Mouse (Mus musculus) layer of hippocampus, adult 9-10 months (tissue): ENCODE data around the gene Polr2e.

Experiments
- DNase-seq: peaks from one replicate; pipeline ENCODE4 v3.0.0; 2022; ENCODE audit warnings: low spot score

Polr2e gene

GRCm38 (mm10) chr10:80033511-80034391 lies 5.8 kb downstream of the Polr2e start:
- DNase-seq: no peak

DNA sequence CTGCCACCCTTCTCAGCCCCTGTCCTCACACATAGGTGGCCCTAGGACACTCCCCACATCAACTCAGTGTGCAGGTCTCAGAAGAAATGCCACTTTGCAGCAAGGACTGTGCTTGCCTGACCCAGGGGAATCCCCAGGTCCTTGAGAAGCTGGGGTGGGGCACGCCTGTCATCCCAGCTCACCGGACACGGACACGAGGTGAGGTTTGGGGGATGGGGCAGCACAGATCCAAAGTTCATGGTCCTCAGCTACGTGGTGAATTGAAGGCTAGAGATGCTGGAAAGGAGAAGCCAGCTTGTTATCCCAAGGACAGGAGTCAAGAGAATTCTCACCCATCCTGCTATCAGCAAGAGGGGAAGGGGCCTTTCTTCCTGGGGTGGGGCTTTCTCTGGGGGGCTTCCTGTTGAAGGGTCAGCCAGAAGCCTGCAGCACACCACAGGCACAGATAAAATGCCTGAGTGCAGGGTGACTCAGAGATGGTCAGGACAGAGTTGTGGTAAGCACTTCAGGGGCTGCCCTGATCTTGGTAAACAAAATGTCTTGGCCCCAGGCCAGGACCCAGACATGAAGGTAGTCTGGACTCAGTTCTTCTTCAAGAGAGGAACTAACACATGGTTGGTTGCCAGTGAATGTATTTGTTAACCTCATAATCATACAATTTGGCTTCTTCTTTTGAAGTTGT lies 6.7 kb downstream of the Polr2e start:
- no peak for DNase-seq

GRCm38 (mm10) chr10:80030736-80031135 lies 8.9 kb downstream of the Polr2e start:
- no peak for DNase-seq

DNA sequence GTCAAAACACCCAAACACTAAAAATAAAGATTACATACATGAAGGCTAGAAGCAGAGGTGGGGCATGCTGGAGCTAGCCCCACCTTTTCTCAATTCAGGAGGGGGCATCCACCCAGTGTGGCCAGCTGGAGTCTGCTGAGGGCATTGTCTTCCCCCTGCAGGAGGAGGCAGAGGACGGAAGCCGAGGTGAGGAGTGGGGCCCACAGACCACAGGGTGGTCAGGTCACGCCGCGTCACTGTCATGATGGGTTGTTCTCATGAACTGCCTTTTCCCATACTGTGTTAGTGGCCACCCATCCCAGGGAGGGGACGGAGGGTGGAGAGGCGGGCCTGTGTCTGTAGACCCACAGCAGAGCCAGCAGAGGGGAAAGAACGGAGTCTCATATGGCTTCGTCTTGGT lies 9.4 kb downstream of the Polr2e start:
- DNase-seq: no peak

GRCm38 (mm10) chr10:80028521-80028846 lies 11.1 kb downstream of the Polr2e start:
- DNase-seq: no peak

- no peak for DNase-seq
Measured at GRCm38 (mm10) chr10:80027681-80028520, 11.7 kb downstream of the Polr2e start.

- DNase-seq: no peak
Measured at GRCm38 (mm10) chr10:80025889-80026288, 13.7 kb downstream of the Polr2e start.

DNA sequence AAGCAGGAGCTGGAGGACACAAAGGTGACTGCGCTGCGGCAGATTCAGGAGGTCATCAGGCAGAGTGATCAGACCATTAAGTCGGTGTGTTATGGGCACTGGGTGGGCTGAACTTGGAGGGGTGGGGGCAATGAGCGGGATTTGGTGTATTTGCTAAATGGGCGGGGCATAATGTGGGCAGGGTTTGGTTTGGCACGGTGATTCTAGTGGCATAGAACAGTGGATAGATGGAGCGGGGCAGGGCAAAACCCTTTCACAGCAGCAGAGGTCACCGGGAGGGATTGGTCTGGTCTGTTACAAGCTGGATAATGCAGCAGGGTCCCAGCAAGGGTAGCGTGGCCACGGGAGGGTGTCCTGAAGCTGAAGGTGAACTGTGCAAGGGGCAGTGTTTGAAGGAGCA lies 14.1 kb downstream of the Polr2e start:
- DNase-seq: no peak

DNA sequence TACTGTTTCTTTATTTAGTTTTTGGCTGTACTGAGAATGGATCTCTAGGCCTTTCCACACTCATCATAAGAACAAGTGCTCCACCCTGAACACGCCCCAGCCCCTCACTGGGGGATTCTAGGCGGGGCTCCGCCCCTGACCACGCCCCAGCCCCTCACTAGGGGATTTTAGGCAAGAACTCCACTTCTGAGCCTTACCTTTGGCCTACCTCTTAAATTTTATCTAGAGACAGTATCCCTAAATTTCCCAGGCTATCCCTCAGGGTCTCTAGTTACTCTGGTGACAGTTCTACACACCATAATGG lies 14.6 kb downstream of the Polr2e start:
- DNase-seq: no peak

DNA sequence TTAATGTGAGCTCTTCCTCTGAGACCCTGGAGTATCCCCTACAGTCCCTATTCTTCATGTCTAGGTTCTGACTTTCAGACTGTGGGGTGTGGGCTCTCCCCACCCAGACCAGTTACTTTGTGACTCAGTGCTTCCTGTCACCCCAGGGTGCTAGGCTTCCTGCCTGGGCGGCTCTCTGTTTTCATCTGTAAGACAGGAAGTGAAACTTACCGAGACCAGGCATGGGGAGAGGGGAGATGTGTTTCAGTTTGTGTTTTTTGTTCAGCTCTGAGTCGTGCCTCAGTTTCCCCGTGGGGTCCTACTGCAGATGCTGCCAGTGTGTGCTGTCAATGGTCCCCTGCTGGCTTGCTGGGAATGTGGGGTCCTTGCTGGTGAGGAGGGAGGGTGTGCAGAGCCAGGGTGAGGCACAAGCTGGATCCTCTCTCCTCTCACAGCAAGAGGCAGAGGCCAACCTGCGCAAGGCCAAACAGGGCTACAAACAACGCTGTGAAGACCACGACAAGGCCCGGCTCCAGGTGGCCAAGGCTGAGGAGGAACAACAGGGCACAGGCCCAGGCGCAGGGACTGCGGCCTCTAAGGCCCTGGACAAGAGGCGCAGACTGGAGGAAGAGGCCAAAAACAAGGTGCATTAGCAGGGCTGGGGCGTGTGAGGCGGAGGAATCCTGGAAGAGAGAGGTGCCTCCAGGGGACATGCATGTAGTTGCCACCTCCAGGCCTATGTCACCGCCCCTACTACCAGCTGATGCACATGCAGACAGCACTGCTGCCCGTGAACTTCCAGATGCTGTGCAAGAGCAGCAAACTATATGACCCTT lies 15.2 kb downstream of the Polr2e start:
- no peak for DNase-seq

- no peak for DNase-seq
Measured at GRCm38 (mm10) chr10:80023758-80024157, 15.8 kb downstream of the Polr2e start.

- no peak for DNase-seq
Measured at GRCm38 (mm10) chr10:80022806-80023205, 16.8 kb downstream of the Polr2e start.

- no peak for DNase-seq
Measured at GRCm38 (mm10) chr10:80022164-80022563, 17.4 kb downstream of the Polr2e start.

DNA sequence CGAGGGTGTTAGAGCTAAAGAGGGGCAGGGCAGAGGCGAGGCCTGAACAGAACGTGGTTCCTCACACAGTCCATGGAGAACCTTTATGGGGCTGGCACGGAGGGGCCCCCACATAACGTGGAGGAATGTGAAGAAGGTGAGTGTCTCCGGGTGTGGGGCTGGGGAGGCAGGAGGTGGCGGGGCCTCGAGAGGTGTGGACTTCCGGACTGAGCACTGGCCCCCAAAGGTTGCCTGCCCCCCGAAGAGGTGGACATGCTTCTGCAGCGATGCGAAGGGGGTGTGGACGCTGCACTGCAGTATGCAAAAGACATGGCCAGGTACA lies 18.3 kb downstream of the Polr2e start:
- DNase-seq: no peak

DNA sequence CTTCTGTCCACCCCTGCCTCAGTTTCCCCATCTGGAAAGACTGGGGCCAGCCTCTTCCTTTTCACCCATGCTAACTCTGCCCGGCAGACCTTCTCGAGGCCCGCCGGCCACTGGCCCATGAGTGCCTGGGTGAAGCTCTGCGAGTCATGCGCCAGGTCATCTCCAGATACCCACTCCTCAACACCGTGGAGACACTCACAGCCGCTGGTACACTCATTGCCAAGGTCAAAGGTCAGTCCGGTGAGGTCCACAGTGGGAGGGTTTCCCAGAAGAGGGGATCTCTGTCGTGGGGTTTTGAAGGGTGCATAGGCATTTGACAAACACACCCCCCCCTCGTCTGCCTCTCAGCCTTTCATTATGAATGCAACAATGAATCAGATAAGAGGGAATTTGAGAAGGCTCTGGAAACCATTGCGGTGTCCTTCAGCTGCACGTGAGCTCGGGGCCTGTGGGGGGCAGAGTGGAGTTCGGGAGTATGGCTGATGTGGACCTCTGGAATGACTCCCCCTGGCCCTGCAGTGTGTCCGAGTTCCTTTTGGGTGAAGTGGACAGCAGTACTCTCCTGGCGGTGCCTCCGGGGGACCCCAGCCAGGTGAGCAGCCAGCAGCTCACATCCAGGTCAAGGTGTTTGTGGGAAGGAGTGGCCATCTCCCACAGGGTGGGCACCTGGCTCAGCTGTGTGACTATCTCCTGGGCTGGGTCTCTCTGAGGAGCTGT lies 18.8 kb downstream of the Polr2e start:
- DNase-seq: no peak

- no peak for DNase-seq
Measured at GRCm38 (mm10) chr10:80020191-80020590, 19.4 kb downstream of the Polr2e start.

DNA sequence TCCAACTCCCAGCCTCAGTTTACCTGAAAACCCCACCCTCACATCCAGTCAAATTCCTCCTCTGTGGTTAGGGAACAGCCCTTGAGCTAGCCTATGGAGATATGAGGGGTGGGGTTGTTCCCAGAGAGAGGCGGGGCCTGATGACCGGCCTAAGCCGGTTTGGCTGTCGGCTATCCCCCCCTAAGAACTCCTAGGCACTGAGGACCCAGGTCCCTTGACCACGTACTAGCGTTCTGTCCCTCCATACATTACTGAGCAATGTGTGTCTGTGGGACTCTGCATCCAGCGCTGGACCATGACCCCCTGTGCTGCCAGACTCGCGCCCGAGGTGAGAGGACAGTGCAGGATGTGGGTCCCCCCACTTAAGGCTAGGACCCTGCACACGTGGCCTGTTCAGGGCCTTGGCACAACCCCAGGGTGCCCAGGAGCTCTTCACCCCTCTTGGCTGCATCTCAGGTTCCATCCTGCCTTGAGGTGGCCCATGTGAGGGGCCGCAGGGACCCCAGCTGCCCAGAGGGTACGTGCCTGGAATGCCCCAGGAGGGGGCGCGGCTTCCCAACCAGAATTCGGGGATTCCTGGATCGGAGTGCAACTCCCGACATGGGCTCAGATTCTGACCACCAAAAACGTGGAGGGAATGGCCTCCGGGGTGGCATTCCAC lies 20.0 kb downstream of the Polr2e start:
- no peak for DNase-seq

- no peak for DNase-seq
Measured at GRCm38 (mm10) chr10:80018739-80019297, 20.8 kb downstream of the Polr2e start.

DNA sequence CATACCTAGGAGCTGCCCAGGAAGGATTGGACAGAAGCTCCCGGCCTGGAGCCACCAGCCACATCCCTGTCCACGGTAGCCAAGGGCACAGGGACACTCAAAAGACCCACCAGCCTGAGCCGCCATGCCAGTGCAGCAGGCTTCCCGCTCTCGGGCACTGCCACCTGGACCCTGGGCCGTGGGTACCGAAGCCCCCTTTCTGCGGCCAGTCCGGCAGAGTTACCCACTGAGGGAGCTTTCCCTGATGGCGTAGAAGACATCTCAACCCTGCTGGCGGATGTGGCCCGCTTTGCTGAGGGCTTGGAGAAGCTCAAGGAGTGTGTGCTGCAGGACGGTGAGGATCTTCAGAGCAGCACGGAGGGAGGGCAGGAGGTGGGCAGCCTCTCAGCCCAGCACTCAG lies 21.8 kb downstream of the Polr2e start:
- DNase-seq: no peak

DNA sequence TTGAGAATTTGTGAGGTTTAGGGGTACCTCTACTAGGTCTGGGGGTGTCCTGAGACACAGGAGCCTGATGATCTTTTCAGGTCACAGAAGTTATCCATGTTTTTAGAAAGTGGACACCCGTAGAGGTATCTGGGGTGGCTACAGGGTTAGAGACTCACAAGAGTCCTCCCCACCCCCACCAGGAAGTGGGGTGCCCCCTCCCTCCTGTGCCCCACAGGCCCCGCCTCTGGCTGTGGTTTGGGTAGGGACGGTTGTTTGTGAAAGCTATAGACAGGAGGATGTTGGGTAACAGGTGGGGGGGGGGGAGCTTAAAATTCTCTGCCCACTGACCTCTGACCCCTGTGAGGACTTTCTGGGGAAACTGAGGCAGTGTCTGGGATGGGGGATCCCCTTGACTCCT lies 22.2 kb downstream of the Polr2e start:
- no peak for DNase-seq

GRCm38 (mm10) chr10:80016931-80017330 lies 22.7 kb downstream of the Polr2e start:
- DNase-seq: no peak
